Mouse (Mus musculus): Measurements from ENCODE around the gene Rps13. TPM values are rescaled to one million over a fixed set of nuclear protein-coding genes. Genes with fewer than 3 reads are reported as not detected.
"Not testable (repeated sequence)": the region's sequence is repeated elsewhere in the genome, so short reads cannot be mapped to it uniquely, and the experiment has no call there.

The Rps13 gene
- 1,000 to 10,000 TPM; 1,071 to 1,073 TPM for polyA plus RNA-seq (2017; shearing (Covaris generic))

- peak; percentile 95 for ATAC-seq
Measured at GRCm38 (mm10) chr7:116333713-116334668, at the start of gene Rps13. Rps13 (minus strand) TSS chr7:116334195.

GRCm38 (mm10) chr7:116379181-116379580 lies 45.2 kb upstream of the Rps13 start:
- not testable (repeated sequence) for ATAC-seq

- no peak for ATAC-seq
Measured at GRCm38 (mm10) chr7:116374284-116374683, 40.3 kb upstream of the Rps13 start.

DNA sequence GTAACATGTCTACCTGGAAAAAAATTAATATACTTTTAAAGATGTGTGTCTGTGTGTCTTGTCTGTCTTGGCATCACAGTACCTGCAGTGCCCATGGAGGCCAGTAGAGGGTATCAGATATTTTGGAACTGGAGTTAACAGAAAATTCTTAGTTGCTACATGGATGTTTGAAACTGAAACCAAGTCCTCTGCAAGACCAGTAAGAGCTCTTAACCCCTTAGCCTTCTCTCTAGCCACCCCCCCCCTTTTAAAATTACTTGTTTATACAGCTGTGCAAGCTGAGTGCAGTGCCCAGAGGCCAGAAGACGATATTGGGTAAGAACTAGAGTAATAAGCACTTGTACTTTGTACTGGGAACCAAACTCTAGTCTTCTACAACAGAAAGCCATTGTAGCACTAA lies 2.2 kb upstream of the Rps13 start:
- peak; percentile 45 for ATAC-seq

DNA sequence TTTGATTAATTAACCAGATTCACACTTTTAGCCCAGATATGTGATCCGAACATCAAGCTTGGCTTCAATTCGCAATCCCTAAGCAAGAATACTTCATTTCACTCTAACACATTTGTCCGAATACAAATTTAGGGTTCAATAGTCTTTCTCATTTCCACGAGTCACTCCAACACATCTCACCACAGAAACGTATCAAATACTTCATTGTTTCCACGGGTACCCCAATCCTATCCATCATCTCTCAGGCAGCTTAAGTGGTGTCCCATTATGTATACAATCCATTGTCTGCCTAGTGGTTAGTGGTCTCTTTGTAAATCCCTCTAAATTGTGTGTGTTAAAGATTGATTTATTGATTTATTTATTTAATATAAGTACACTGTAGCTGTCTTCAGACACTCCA lies 1.1 kb upstream of the Rps13 start:
- ATAC-seq, result no peak

- ATAC-seq, result no peak
Measured at GRCm38 (mm10) chr7:116334669-116335038, 659 bp upstream of the Rps13 start.

- no peak for ATAC-seq
Measured at GRCm38 (mm10) chr7:116331246-116331645, 2.7 kb downstream of the Rps13 start.

GRCm38 (mm10) chr7:116329858-116330257 lies 4.1 kb downstream of the Rps13 start:
- ATAC-seq, result no peak

DNA sequence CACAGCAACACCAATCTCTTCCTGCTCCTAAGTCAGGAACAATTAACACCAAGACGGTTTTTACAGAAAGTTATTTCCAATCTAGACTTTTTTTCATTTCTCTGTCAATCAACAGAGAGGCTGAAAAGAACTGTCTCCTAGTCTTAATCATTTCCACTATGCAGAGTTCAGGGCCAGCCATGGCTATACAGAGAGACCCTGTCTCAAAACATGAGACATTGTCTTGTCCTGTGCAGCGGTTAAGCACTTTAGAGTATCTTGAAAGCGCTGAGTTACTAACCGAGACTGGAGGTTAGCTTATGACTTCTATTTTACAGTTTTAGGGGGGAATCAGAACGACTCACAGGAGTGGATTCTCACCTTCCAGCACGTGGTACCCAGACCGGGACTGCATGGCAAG lies 5.2 kb downstream of the Rps13 start:
- ATAC-seq, result no peak

GRCm38 (mm10) chr7:116327901-116328300 lies 6.1 kb downstream of the Rps13 start:
- ATAC-seq, result peak; percentile 97

DNA sequence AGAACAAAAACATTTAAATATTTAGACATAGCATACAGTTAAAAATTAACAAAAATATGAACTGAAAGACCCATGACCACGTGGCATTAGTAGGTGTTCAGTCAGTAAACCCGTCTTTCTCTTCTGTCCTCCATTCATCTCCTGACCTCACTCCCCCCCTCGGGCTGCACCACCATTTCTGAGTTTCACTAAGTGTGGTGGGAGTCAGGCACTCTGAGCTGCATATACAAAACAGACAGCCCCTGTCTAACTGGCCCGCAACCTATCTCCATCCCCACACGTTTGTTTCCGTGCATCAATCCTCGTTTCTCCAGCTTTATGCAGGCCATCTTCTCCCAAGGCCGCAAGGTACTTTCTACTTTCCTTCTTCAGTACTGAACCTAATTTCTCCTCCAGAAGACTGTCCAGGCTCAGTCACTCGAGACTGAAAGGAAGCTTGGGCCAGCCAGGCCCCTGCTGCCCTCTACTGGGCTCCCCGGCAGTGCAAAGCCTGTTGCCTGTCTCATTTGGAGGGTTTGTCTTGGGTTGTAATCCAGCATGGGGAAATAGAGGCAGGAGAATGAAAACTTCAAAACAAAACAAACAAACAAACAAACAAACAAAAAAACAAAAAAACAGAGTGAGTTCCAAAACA lies 10.5 kb downstream of the Rps13 start:
- peak; percentile 33 for ATAC-seq

DNA sequence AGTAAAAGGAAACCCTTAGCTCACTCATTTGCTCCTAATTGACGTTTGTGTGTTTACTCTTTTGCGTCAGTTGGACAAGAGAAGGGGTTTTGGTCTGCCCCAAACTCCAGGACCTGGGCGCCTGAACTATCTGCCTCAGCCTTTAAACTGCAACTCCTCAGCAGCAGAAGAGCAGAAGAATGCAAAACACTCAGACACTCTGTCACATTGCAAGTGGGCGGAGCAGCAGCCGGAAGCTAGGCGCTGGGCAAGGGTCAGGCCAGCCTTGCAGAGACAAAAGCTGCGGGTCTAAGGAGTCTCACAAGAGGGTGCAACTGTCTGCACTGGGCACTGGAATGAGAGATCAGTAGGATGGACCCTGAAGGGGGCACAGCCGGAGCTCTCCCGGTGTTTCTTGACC lies 24.5 kb downstream of the Rps13 start:
- ATAC-seq, result no peak

GRCm38 (mm10) chr7:116308632-116308991 lies 25.4 kb downstream of the Rps13 start:
- ATAC-seq, result peak; percentile 18

- ATAC-seq, result peak; percentile 59
Measured at GRCm38 (mm10) chr7:116307871-116308631, 25.9 kb downstream of the Rps13 start, which contains the start of gene Plekha7. Plekha7 (minus strand) TSS chr7:116308376.

DNA sequence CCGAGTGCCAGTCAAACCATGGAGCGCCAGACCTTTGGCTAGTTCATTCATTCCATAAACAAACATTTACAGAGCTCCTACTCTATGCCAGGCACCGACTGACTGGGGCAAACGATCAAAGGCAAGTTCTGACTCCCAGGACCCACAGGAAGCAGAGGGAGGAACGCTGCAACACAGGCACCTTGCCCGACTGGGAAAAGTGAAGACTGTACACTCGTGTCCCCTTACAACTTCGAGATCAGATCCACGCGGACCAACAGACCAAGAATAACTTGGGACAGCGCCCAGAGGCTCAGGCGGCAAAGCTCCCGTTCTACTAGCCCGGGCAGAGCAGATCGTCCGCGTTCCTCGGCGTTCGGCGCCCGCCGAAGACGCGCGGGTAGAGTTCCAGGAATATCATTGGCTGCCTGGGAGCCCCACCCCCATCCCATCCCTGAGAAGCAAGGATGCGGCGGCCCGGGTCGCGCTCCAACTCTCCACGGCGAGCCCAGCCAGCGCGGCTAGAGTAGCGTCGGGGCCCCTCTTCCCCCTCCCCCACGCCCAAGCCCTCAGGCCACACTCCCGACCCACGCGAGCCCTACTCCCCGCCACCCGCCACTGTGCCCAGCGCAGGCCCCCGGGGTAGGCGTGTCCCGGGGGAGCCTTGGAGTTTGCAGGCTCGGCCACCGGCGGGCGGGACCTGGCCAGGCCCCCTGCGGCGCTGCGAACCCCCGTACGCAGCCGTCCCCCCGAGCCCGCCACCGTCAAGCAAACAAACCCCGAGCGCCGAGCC lies 26.7 kb downstream of the Rps13 start:
- peak; percentile 24 for ATAC-seq

DNA sequence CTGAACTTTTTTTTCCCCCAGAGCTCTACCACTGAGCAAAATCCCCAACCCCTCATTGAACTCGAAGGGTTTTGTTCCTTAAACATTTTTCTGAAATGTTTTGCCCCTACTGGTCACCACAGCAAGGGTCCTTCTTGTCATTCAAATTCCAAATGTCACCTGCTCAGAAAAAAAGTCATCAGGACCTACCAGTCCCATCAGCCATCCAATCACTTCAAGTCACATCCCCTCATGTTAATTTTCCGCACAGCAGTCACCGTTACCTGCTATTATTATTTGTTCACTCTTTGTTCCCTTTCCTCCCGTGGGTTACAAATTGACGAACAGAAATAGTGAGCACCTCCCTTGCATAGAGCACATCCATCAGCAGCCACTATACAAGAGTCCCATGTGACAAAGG lies 27.4 kb downstream of the Rps13 start:
- ATAC-seq, result peak; percentile 15

GRCm38 (mm10) chr7:116301661-116302311 lies 32.2 kb downstream of the Rps13 start:
- no peak for ATAC-seq

- no peak for ATAC-seq
Measured at GRCm38 (mm10) chr7:116301144-116301543, 32.9 kb downstream of the Rps13 start.

GRCm38 (mm10) chr7:116298851-116299250 lies 35.1 kb downstream of the Rps13 start:
- ATAC-seq, result no peak

DNA sequence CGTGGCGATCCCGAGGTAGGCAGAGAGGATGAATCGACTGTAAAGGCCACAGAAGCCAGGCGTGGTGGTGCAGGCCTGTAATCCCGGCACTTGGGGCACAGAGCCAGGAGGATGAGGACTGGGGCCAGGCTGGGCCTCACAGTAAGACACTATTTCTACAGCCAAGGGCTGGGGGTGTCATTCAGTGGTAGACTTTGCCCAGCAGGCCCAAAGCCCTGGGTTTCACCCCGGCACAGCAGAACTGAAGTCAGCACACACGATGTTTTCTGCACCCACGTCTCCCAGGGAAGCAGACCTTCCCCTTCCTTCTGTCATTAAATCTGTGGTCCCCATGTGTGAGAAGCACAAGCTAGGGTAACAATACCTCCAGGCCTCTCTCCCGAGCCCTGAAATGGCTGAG lies 35.6 kb downstream of the Rps13 start:
- no peak for ATAC-seq

GRCm38 (mm10) chr7:116294961-116295360 lies 39.0 kb downstream of the Rps13 start:
- no peak for ATAC-seq

GRCm38 (mm10) chr7:116292377-116292776 lies 41.6 kb downstream of the Rps13 start:
- no peak for ATAC-seq

All from CD4-positive, CD25-positive, alpha-beta regulatory T cell, adult 4 months (primary cell).